Mouse (Mus musculus) CH12.LX (cell line): ENCODE data around the gene Slc25a45. TPM values are rescaled to one million over a fixed set of nuclear protein-coding genes. Genes with fewer than 3 reads are reported as not detected.

Experiments
- DNase-seq: peaks from one replicate; pipeline ENCODE4 v3.0.0-alpha.2; 2013; ENCODE audit errors: extremely low read depth
- H3K27ac ChIP-seq: 2 replicates; pipeline ENCODE4 v1.5.1; 2012; ENCODE audit warnings: low read depth, mild to moderate bottlenecking, control low read depth, moderate library complexity; ENCODE audit not compliant: insufficient read depth
- H3K27me3 ChIP-seq: replicated peaks from 2 replicates; pipeline ENCODE3; 2012; ENCODE audit warnings: inconsistent platforms
- H3K36me3 ChIP-seq, 2 experiments: replicated peaks in 1 of 2; 2 replicates each; pipeline versions ENCODE3 to v1.6.1; 2012; ENCODE audit warnings: inconsistent platforms in 1 of 2, low read length in 1 of 2, mild to moderate bottlenecking in 1 of 2, mixed read lengths in 1 of 2, moderate library complexity in 1 of 2; ENCODE audit not compliant: control insufficient read depth in 1 of 2, insufficient read depth in 1 of 2
- H3K4me1 ChIP-seq, 2 experiments: 2 replicates each; pipeline ENCODE4 v1.6.1; 2012; ENCODE audit warnings: inconsistent platforms in 1 of 2, moderate library complexity in 1 of 2; ENCODE audit not compliant: insufficient read depth in 2 of 2, control insufficient read depth in 1 of 2
- H3K4me2 ChIP-seq: 2 replicates; pipeline ENCODE4 v1.6.1; 2012; ENCODE audit warnings: low read depth, mild to moderate bottlenecking, control low read depth; ENCODE audit not compliant: poor library complexity, insufficient read depth, severe bottlenecking
- H3K4me3 ChIP-seq, 3 experiments: fragments of 150-350 bp in 1 of 3; sonication (generic) in 1 of 3; replicated peaks in 1 of 3; 2 replicates each; pipeline versions ENCODE3 to v1.5.1; 2011 to 2012; ENCODE audit warnings: low read depth in 2 of 3, low read length in 2 of 3, mild to moderate bottlenecking in 2 of 3, moderate library complexity in 2 of 3, control low read depth in 1 of 3, improper control_type of control experiment in 1 of 3, inconsistent platforms in 1 of 3, mixed read lengths in 1 of 3; ENCODE audit not compliant: poor library complexity in 1 of 3
- H3K79me2 ChIP-seq: replicated peaks from 2 replicates; pipeline ENCODE4 v1.6.1; 2012; ENCODE audit warnings: mild to moderate bottlenecking, moderate library complexity; ENCODE audit not compliant: control insufficient read depth, poor library complexity, insufficient read depth, severe bottlenecking; ENCODE audit errors: extremely low read depth
- H3K9ac ChIP-seq: 2 replicates; pipeline ENCODE4 v1.6.1; 2012; ENCODE audit warnings: low read depth, mild to moderate bottlenecking, control low read depth, moderate library complexity; ENCODE audit not compliant: insufficient read depth
- H3K9me3 ChIP-seq: replicated peaks from 2 replicates; pipeline ENCODE3; 2012; ENCODE audit warnings: low read length, inconsistent platforms, mixed read lengths
- BHLHE40 ChIP-seq: IDR thresholded peaks from 2 replicates; pipeline ENCODE4 v1.6.1; 2011; ENCODE audit warnings: mild to moderate bottlenecking, low read depth, low read length, improper control_type of control experiment
- CHD2 ChIP-seq: IDR thresholded peaks from 2 replicates; pipeline ENCODE4 v1.6.1; 2011; ENCODE audit warnings: low read length, improper control_type of control experiment
- CTCF ChIP-seq, 2 experiments: IDR thresholded peaks in 1 of 2; conservative IDR thresholded peaks in 1 of 2; 2 replicates each; pipeline ENCODE4 v1.5.1; 2011 to 2012; ENCODE audit warnings: low read depth in 2 of 2, low read length in 2 of 2, improper control_type of control experiment in 1 of 2, inconsistent platforms in 1 of 2, mild to moderate bottlenecking in 1 of 2, moderate library complexity in 1 of 2
- ETS1 ChIP-seq: conservative IDR thresholded peaks from 2 replicates; pipeline ENCODE4 v1.6.1; 2012; ENCODE audit warnings: low read depth, mild to moderate bottlenecking, inconsistent platforms, low read length, improper control_type of control experiment, moderate library complexity
- HCFC1 ChIP-seq: IDR thresholded peaks from 2 replicates; pipeline ENCODE4 v1.6.1; 2012; ENCODE audit warnings: low read depth, mild to moderate bottlenecking, inconsistent platforms, low read length, improper control_type of control experiment
- IRF4 ChIP-seq: IDR thresholded peaks from 2 replicates; pipeline ENCODE4 v1.6.1; 2014; ENCODE audit warnings: low read depth, mild to moderate bottlenecking, inconsistent platforms, low read length, improper control_type of control experiment
- JUN ChIP-seq: IDR thresholded peaks from 2 replicates; pipeline ENCODE4 v1.6.1; 2011; ENCODE audit warnings: low read depth, mild to moderate bottlenecking, low read length, improper control_type of control experiment, moderate library complexity; ENCODE audit not compliant: insufficient read depth
- KAT2A ChIP-seq: IDR thresholded peaks from 2 replicates; pipeline ENCODE4 v1.6.1; 2012; ENCODE audit warnings: low read length, improper control_type of control experiment, inconsistent platforms; ENCODE audit not compliant: insufficient replicate concordance
- MAZ ChIP-seq: IDR thresholded peaks from 2 replicates; pipeline ENCODE4 v1.6.1; 2012; ENCODE audit warnings: low read depth, mild to moderate bottlenecking, inconsistent platforms, low read length, improper control_type of control experiment, moderate library complexity
- MEF2A ChIP-seq: IDR thresholded peaks from 2 replicates; pipeline ENCODE4 v1.6.1; 2014; ENCODE audit warnings: low read depth, mild to moderate bottlenecking, inconsistent platforms, low read length, improper control_type of control experiment, borderline replicate concordance
- MXI1 ChIP-seq: IDR thresholded peaks from 2 replicates; pipeline ENCODE4 v1.6.1; 2011; ENCODE audit warnings: mild to moderate bottlenecking, low read depth, low read length, improper control_type of control experiment
- MYC ChIP-seq: IDR thresholded peaks from 2 replicates; pipeline ENCODE4 v1.6.1; 2011; ENCODE audit warnings: low read depth, mild to moderate bottlenecking, improper control_type of control experiment, low read length
- NELFE ChIP-seq: IDR thresholded peaks from 2 replicates; pipeline ENCODE4 v1.6.1; 2011; ENCODE audit warnings: low read depth, low read length, improper control_type of control experiment
- NRF1 ChIP-seq: IDR thresholded peaks from 2 replicates; pipeline ENCODE4 v1.6.1; 2014; ENCODE audit warnings: low read depth, mild to moderate bottlenecking, inconsistent platforms, low read length, improper control_type of control experiment, moderate library complexity
- PAX5 ChIP-seq: IDR thresholded peaks from 2 replicates; pipeline ENCODE4 v1.6.1; 2012; ENCODE audit warnings: low read length, inconsistent platforms, mixed read lengths
- RAD21 ChIP-seq: IDR thresholded peaks from 2 replicates; pipeline ENCODE4 v1.6.1; 2011; ENCODE audit warnings: low read depth, mild to moderate bottlenecking, low read length, improper control_type of control experiment, moderate library complexity
- RCOR1 ChIP-seq: conservative IDR thresholded peaks from 2 replicates; pipeline ENCODE4 v1.6.1; 2012; ENCODE audit warnings: low read depth, mild to moderate bottlenecking, inconsistent platforms, low read length, improper control_type of control experiment
- SMC3 ChIP-seq: IDR thresholded peaks from 2 replicates; pipeline ENCODE4 v1.6.1; 2011; ENCODE audit warnings: low read depth, low read length, improper control_type of control experiment
- USF2 ChIP-seq: conservative IDR thresholded peaks from 2 replicates; pipeline ENCODE4 v1.6.1; 2011; ENCODE audit warnings: low read depth, low read length, improper control_type of control experiment
- ZC3H11A ChIP-seq: IDR thresholded peaks from 2 replicates; pipeline ENCODE4 v1.6.1; 2012; ENCODE audit warnings: low read depth, mild to moderate bottlenecking, inconsistent platforms, low read length, improper control_type of control experiment
- dilution Hi-C: fragments of 300-500 bp; cut with MboI; formaldehyde crosslinking; loops from 2 replicates; pipeline ENCODE4 v1.14.3; 2020; ENCODE audit warnings: low sequenced_read_pairs; ENCODE audit not compliant: extremely low pct_unique_long_range_greater_than_20kb, extremely low pct_ligation_motif_present
- in situ Hi-C: fragments of 300-500 bp; cut with MboI; formaldehyde crosslinking; loops from 3 replicates; pipeline ENCODE4 v1.14.3; 2019; ENCODE audit warnings: low sequenced_read_pairs, low pct_ligation_motif_present, low pct_unique_long_range_greater_than_20kb, mixed read lengths
- polyA plus RNA-seq: library from polyadenylated mRNA; unstranded; fragments of >175 nt; gene quantifications from 2 replicates; pipeline ENCODE4 v1.2.1, GENCODE M21; 2012; ENCODE audit warnings: low read depth; ENCODE audit not compliant: insufficient read length
- total RNA-seq, 2 experiments: library from RNA; depleted of rRNA; stranded (reverse); fragments of 300-350 nt in 1 of 2; fragments of >200 nt in 1 of 2; gene quantifications; 2 replicates each; pipeline ENCODE4 v1.2.3; 2012 to 2014

The Slc25a45 gene
- total and polyA plus RNA-seq, 3 experiments: 22.7 to 33.0 (median 23.1) TPM

GRCm38 (mm10) chr19:5887234-5887815, 9.7 kb downstream of the Slc25a45 start:
- Histone ChIP-seq H3K27me3 (no peaks in the 10 kb centered on the region), H3K27ac (no peak overlapping the region), H3K9ac (no peak overlapping the region)
- in situ Hi-C loops: no loop called here
- no peak for DNase-seq
- no peak for TF ChIP-seq CTCF (conservative IDR thresholded peaks at IDR 0.05 in 1 of 2, IDR thresholded peaks at IDR 0.05 in 1 of 2; ENCODE audit: low read depth in 2 of 2, low read length in 2 of 2)
- no peak for TF ChIP-seq MYC
- TF ChIP-seq PAX5: no peak
- no peak for TF ChIP-seq ETS1
- no peak for TF ChIP-seq NELFE
- no peak for TF ChIP-seq IRF4
- TF ChIP-seq KAT2A: no peak
- TF ChIP-seq NRF1: no peak
- no peak for TF ChIP-seq RAD21
- TF ChIP-seq CHD2: no peak
- TF ChIP-seq MXI1: no peak
- no peak for TF ChIP-seq ZC3H11A
- TF ChIP-seq MEF2A: no peak
- no peak for TF ChIP-seq JUN
- no peak for TF ChIP-seq RCOR1
- TF ChIP-seq SMC3: no peak
- no peak for TF ChIP-seq HCFC1
- no peak for TF ChIP-seq MAZ
- no peak for TF ChIP-seq BHLHE40
- TF ChIP-seq, all 38 proteins: peak for 0
- no peak overlapping the region for H3K4me3 ChIP-seq
- H3K4me1 ChIP-seq: no peaks in the 10 kb centered on the region
- H3K36me3 ChIP-seq: peaks cover 18 to 68% of the 10 kb centered on the region in 2 experiments
- dilution Hi-C loops: no loop called here
- no peaks in the 10 kb centered on the region for H3K79me2 ChIP-seq
- no peak overlapping the region for H3K4me2 ChIP-seq
- H3K9me3 ChIP-seq: no peaks in the 10 kb centered on the region

GRCm38 (mm10) chr19:5889211-5889610, 11.6 kb downstream of the Slc25a45 start:
- Histone ChIP-seq H3K9me3 (no peaks in the 10 kb centered on the region), H3K9ac (no peak overlapping the region)
- no peak for TF ChIP-seq HCFC1
- no peak for TF ChIP-seq CHD2
- no peak for TF ChIP-seq NRF1
- TF ChIP-seq IRF4: no peak
- TF ChIP-seq MXI1: no peak
- TF ChIP-seq USF2: no peak
- TF ChIP-seq, all 38 proteins: peak for 0
- peaks cover 15 to 65% of the 10 kb centered on the region in 2 experiments for H3K36me3 ChIP-seq
- peaks cover 2 to 6% of the 10 kb centered on the region in 2 experiments; a peak in 1 of 4 replicates for H3K4me1 ChIP-seq
- no peak for DNase-seq
- H3K4me3 ChIP-seq: no peak overlapping the region
- dilution Hi-C loops: no loop called here
- H3K79me2 ChIP-seq: no peaks in the 10 kb centered on the region
- in situ Hi-C loops: no loop called here
- no peaks in the 10 kb centered on the region for H3K27me3 ChIP-seq
- no peak overlapping the region for H3K4me2 ChIP-seq
- H3K27ac ChIP-seq: no peak overlapping the region
